Mouse (Mus musculus) liver, adult 2 months (tissue): Measurements from ENCODE around the gene Zdhhc13. TPM values are rescaled to one million over a fixed set of nuclear protein-coding genes. Genes with fewer than 3 reads are reported as not detected.

Experiments
- DNase-seq: peaks from one replicate; pipeline ENCODE4 v3.0.0-alpha.2; 2011; ENCODE audit warnings: low read depth, low spot score; ENCODE audit errors: extremely low read depth
- H3K27ac ChIP-seq: fragments of 200-500 bp; replicated peaks from 2 replicates; pipeline ENCODE4 v1.5.1; 2012; ENCODE audit warnings: low read depth, mild to moderate bottlenecking, control low read depth, inconsistent platforms, low read length; ENCODE audit not compliant: insufficient read depth
- H3K27me3 ChIP-seq: fragments of 200-500 bp; 2 replicates; pipeline ENCODE4 v1.6.1; 2012; ENCODE audit warnings: mild to moderate bottlenecking, moderate library complexity, low read length, inconsistent platforms; ENCODE audit not compliant: control insufficient read depth, insufficient read depth
- H3K36me3 ChIP-seq: fragments of 200-500 bp; 2 replicates; pipeline ENCODE4 v1.6.1; 2012; ENCODE audit warnings: low read length, inconsistent platforms; ENCODE audit not compliant: control insufficient read depth, insufficient read depth
- H3K4me1 ChIP-seq: fragments of 200-500 bp; 2 replicates; pipeline ENCODE4 v1.6.1; 2011; ENCODE audit warnings: low read length; ENCODE audit not compliant: control insufficient read depth, insufficient read depth
- H3K4me3 ChIP-seq: fragments of 200-500 bp; 2 replicates; pipeline ENCODE4 v1.5.1; 2011; ENCODE audit warnings: low read depth, mild to moderate bottlenecking, control low read depth, low read length, moderate library complexity; ENCODE audit not compliant: insufficient read depth
- H3K79me2 ChIP-seq: fragments of 200-500 bp; 2 replicates; pipeline ENCODE4 v1.6.1; 2012; ENCODE audit warnings: inconsistent platforms, mild to moderate bottlenecking, low read length, moderate library complexity; ENCODE audit not compliant: control insufficient read depth, insufficient read depth
- H3K9ac ChIP-seq: fragments of 200-500 bp; 2 replicates; pipeline ENCODE4 v1.6.1; 2012; ENCODE audit warnings: low read depth, mild to moderate bottlenecking, control low read depth, inconsistent platforms, low read length
- CTCF ChIP-seq: fragments of 200-500 bp; IDR thresholded peaks from 2 replicates; pipeline ENCODE4 v1.5.1; 2011; ENCODE audit warnings: low read depth, low read length, control low read depth
- POLR2A ChIP-seq: fragments of 200-500 bp; IDR thresholded peaks from 2 replicates; pipeline ENCODE4 v1.6.1; 2011; ENCODE audit warnings: low read length, control low read depth; ENCODE audit not compliant: insufficient read depth; ENCODE audit errors: extremely low read depth
- WGBS: fragments of 180-500 bp; shearing (Covaris S2); methylation state at CpG from one replicate; pipeline ENCODE4 v1.1.7; 2018; 5-methylcytosine and 5-hydroxymethylcytosine counted together
- polyA plus RNA-seq: library from polyadenylated mRNA; depleted of rRNA; stranded (reverse); fragments of >200 nt; gene quantifications from 2 replicates; pipeline ENCODE4 v1.2.3, GENCODE M21; 2012
- total RNA-seq: library from RNA; depleted of rRNA; stranded (reverse); fragments of >200 nt; gene quantifications from 2 replicates; pipeline ENCODE4 v1.2.3, GENCODE M21; 2014

Zdhhc13 gene
- total and polyA plus RNA-seq, 2 experiments: 3.0 to 6.2 TPM

GRCm38 (mm10) chr7:48829177-48829910 is 40.5 kb downstream of the Zdhhc13 start:
- WGBS: 91% methylated on average over 5 of the region's 5 CpGs
- peaks cover 9% of the 10 kb centered on the region for H3K4me1 ChIP-seq
- H3K9ac ChIP-seq: no peak overlapping the region
- H3K36me3 ChIP-seq: peaks cover 24% of the 10 kb centered on the region
- no peak overlapping the region for H3K27ac ChIP-seq
- no peak overlapping the region for H3K4me3 ChIP-seq
- H3K79me2 ChIP-seq: no peaks in the 10 kb centered on the region
- no peak for TF ChIP-seq CTCF
- no peak for TF ChIP-seq POLR2A
- DNase-seq: no peak
- no peaks in the 10 kb centered on the region for H3K27me3 ChIP-seq

- Histone ChIP-seq H3K4me1 (no peaks in the 10 kb centered on the region), H3K27me3 (no peaks in the 10 kb centered on the region)
- WGBS: 63% methylated on average over 2 of the region's 2 CpGs
These were observed 41.6 kb downstream of the Zdhhc13 start for GRCm38 (mm10) chr7:48830395-48830794.

GRCm38 (mm10) chr7:48832735-48833134 is 43.9 kb downstream of the Zdhhc13 start:
- DNase-seq: no peak
- WGBS: 81% methylated on average over 1 of the region's 1 CpGs

More at GRCm38 (mm10) chr7:48830395-48830794, 41.6 kb downstream of the Zdhhc13 start:
- TF ChIP-seq POLR2A: no peak
- no peak for TF ChIP-seq CTCF
- Histone ChIP-seq H3K79me2 (no peaks in the 10 kb centered on the region), H3K27ac (no peak overlapping the region), H3K36me3 (peaks cover 24% of the 10 kb centered on the region), H3K4me3 (no peak overlapping the region), H3K9ac (no peak overlapping the region)
- DNase-seq: no peak

GRCm38 (mm10) chr7:48834371-48834970 is 45.7 kb downstream of the Zdhhc13 start:
- WGBS: 44% methylated on average over 4 of the region's 4 CpGs
- Histone ChIP-seq H3K4me1 (no peaks in the 10 kb centered on the region), H3K79me2 (no peaks in the 10 kb centered on the region)

More at GRCm38 (mm10) chr7:48832735-48833134, 43.9 kb downstream of the Zdhhc13 start:
- Histone ChIP-seq H3K4me1 (no peaks in the 10 kb centered on the region), H3K79me2 (no peaks in the 10 kb centered on the region), H3K9ac (no peak overlapping the region), H3K27me3 (no peaks in the 10 kb centered on the region), H3K4me3 (no peak overlapping the region), H3K36me3 (peaks cover 8% of the 10 kb centered on the region), H3K27ac (no peak overlapping the region)
- TF ChIP-seq POLR2A: no peak
- TF ChIP-seq CTCF: no peak

GRCm38 (mm10) chr7:48834989-48835626 is 46.3 kb downstream of the Zdhhc13 start:
- TF ChIP-seq POLR2A (no peak), CTCF (no peak)
- no peaks in the 10 kb centered on the region for H3K79me2 ChIP-seq
- 95% methylated on average over 12 of the region's 12 CpGs for WGBS
- H3K27me3 ChIP-seq: no peaks in the 10 kb centered on the region
- H3K4me3 ChIP-seq: no peak overlapping the region
- H3K9ac ChIP-seq: no peak overlapping the region
- no peak for DNase-seq
- peaks cover 8% of the 10 kb centered on the region for H3K36me3 ChIP-seq
- 0 out of 2 replicates have a peak, but pooled peaks cover 1% of the 10 kb centered on the region for H3K4me1 ChIP-seq
- no peak overlapping the region for H3K27ac ChIP-seq

More at GRCm38 (mm10) chr7:48834371-48834970, 45.7 kb downstream of the Zdhhc13 start:
- Histone ChIP-seq H3K4me3 (no peak overlapping the region), H3K36me3 (peaks cover 8% of the 10 kb centered on the region), H3K9ac (no peak overlapping the region; the same call in 1 of the 2 replicates), H3K27me3 (no peaks in the 10 kb centered on the region), H3K27ac (0 out of 2 replicates have a peak overlapping the region, but pooled peaks have one; percentile 1)
- peak; percentile 57 for DNase-seq
- TF ChIP-seq CTCF (no peak), POLR2A (no peak)

- Histone ChIP-seq H3K79me2 (no peaks in the 10 kb centered on the region; the same call in 1 of the 2 replicates), H3K4me1 (peaks cover 12% of the 10 kb centered on the region), H3K27ac (no peak overlapping the region), H3K36me3 (peaks cover 8% of the 10 kb centered on the region), H3K27me3 (no peaks in the 10 kb centered on the region), H3K4me3 (no peak overlapping the region), H3K9ac (no peak overlapping the region)
- no peak for DNase-seq
- TF ChIP-seq CTCF: no peak
- no peak for TF ChIP-seq POLR2A
- WGBS: 75% methylated on average over 6 of the region's 6 CpGs
These were observed 48.1 kb downstream of the Zdhhc13 start for GRCm38 (mm10) chr7:48836949-48837348.
